Mouse (Mus musculus) heart, postnatal 0 days (tissue): ENCODE results near the gene Synpo2l.

Source experiments
- CTCF ChIP-seq: IDR thresholded peaks from 2 replicates; pipeline ENCODE4 v1.5.1; 2016; ENCODE audit warnings: antibody characterized with exemption, control low read depth, low read depth
- EP300 ChIP-seq: IDR thresholded peaks from 2 replicates; pipeline ENCODE4 v1.6.1; 2016; ENCODE audit warnings: antibody characterized with exemption, low read depth

DNA sequence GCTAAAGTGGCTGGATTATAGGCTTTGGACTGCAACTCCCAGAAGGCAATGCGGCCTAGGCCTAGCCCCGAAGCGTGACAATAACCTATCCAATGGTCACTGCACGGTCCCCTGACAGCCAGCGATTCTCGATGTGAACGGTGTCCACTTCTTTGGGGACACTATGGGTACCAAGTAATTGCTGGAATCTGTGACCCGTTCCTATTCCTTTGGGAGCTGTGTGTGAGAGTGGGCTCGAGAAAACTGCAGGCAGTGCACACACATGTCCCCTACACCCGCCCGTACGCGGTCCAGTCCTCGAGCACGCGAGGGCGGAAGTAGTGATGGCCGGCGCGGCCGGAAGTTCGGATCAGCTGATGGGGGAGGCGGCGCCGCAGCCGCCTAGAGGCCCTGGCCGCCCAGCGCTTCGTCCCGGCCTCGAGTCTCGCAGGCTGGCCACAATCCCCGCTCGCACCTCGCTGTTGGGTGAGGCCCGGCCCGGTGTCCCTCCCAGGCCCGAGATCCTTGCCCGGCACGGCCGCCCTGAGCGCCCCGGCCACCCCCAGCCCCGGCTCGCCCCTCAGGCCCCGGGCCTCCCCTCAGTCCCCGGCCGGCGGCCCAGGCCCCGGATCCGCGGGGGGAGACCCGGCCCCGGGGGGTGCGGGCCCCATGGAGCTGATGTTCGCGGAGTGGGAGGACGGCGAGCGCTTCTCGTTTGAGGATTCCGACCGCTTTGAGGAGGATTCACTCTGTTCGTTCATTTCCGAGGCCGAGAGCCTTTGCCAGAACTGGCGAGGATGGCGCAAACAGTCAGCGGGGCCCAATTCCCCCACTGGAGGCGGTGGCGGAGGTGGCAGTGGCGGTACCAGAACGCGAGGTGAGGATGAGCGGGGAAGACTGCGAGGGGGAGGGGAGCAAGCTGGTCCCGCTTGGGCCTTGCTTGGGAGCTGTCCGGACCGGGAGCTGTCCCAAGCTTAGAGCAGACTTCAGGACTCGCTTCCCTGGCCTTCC lies 39.3 kb upstream of the Synpo2l start, which contains the start of gene Zswim8:
- no peak for TF ChIP-seq CTCF
- no peak for TF ChIP-seq EP300
